Comparison of ENCODE assay signal across 27 mouse cellular contexts in genomic region chr19:29917421-29917820, GRCm38 (mm10). TPM values are rescaled to one million over a fixed set of nuclear protein-coding genes. Genes with fewer than 3 reads are reported as not detected.
DNase-seq lines count a peak whose midpoint lies in the region; ATAC-seq and TF ChIP-seq lines count a peak whose summit lies in the region.
"Had no signal": no experiment of that assay in that cellular context is flagged by ENCODE, and none has a peak within 500 bp of the region (broad histone marks: within the 10 kb centered on the region; RNA-seq: fewer than 3 reads in every experiment).

No protein-coding gene starts in this region.

- no peaks in the 10 kb centered on the region for H3K79me3 ChIP-seq in C2C12 (ENCODE audit: low read depth)

- no peaks in the 10 kb centered on the region for H3K9me3 ChIP-seq in forebrain, postnatal 0 days (ENCODE audit: low read length)
- H3K9me3 ChIP-seq: G1E; heart, embryonic 15.5 days; limb, embryonic 13.5 days; lung, embryonic 15.5 days; midbrain, embryonic 12.5 days; stomach, embryonic 15.5 days had no signal

- H3K36me3 ChIP-seq in C2C12 (ENCODE audit: control insufficient read depth, insufficient read depth), result no peaks in the 10 kb centered on the region
- no peaks in the 10 kb centered on the region for H3K36me3 ChIP-seq in forebrain, postnatal 0 days (ENCODE audit: insufficient read depth)
- H3K36me3 ChIP-seq: G1E; heart, embryonic 15.5 days; kidney, embryonic 15.5 days; limb, embryonic 13.5 days; lung, embryonic 15.5 days; midbrain, embryonic 12.5 days; stomach, embryonic 15.5 days had no signal

- no peaks in the 10 kb centered on the region for H3K4me1 ChIP-seq in forebrain, postnatal 0 days (ENCODE audit: insufficient read depth)
- H3K4me1 ChIP-seq: heart, embryonic 15.5 days; kidney, embryonic 15.5 days; limb, embryonic 13.5 days; lung, embryonic 15.5 days; megakaryocyte, embryonic 14.5 days; midbrain, embryonic 12.5 days; stomach, embryonic 15.5 days had no signal

- H3K4me2 ChIP-seq in forebrain, postnatal 0 days (ENCODE audit: low read depth), result no peak overlapping the region
- H3K4me2 ChIP-seq: heart, embryonic 15.5 days; kidney, embryonic 15.5 days; limb, embryonic 13.5 days; liver, embryonic 11.5 days; lung, embryonic 15.5 days; midbrain, embryonic 12.5 days; stomach, embryonic 15.5 days had no signal

- intact Hi-C loops in left cerebral cortex, postnatal 14 days (cut with DNase I), result no loop called here
- intact Hi-C loops in gastrocnemius, postnatal 14 days (cut with DNase I; ENCODE audit: low total_unique reads), result no loop called here

- H3ac ChIP-seq in C2C12 (ENCODE audit: control insufficient read depth, insufficient read length, low read depth), result no peak overlapping the region

- no peak overlapping the region for H3K27ac ChIP-seq in forebrain, postnatal 0 days (ENCODE audit: low read depth, low read length)
- H3K27ac ChIP-seq: heart, embryonic 15.5 days; kidney, embryonic 15.5 days; limb, embryonic 13.5 days; lung, embryonic 15.5 days; midbrain, embryonic 12.5 days; stomach, embryonic 15.5 days had no signal

- no peak for DNase-seq in frontal cortex, postnatal 25 days (ENCODE audit: low spot score in 2 of 2)
- peak; percentile 16 for DNase-seq in left cerebral cortex, adult 11 months (ENCODE audit: low spot score)
- no peak for DNase-seq in left cerebral cortex, postnatal 14 days (ENCODE audit: low spot score in 2 of 2)
- peak; percentile 77 for DNase-seq in brain, adult 2 months (ENCODE audit: low read depth, low spot score)
- DNase-seq in gastrocnemius, postnatal 14 days, result no peak
- no peak for DNase-seq in forebrain, postnatal 0 days
- DNase-seq: adrenal gland, postnatal 36 days; B cell, adult 2 months; cerebellum, adult 8-10 months; cerebellum, postnatal 36 days; kidney, adult 18-20 months; kidney, postnatal 36 days; lung, postnatal 36 days; right cerebral cortex, postnatal 14 days had no signal

- no peaks in the 10 kb centered on the region for H3K27me3 ChIP-seq in C2C12 (ENCODE audit: control insufficient read depth, insufficient read depth, insufficient read length)
- no peaks in the 10 kb centered on the region for H3K27me3 ChIP-seq in forebrain, postnatal 0 days (ENCODE audit: insufficient read depth, low read length)
- H3K27me3 ChIP-seq: heart, embryonic 15.5 days; kidney, embryonic 15.5 days; limb, embryonic 13.5 days; lung, embryonic 15.5 days; midbrain, embryonic 12.5 days; stomach, embryonic 15.5 days had no signal

- 88% methylated on average over 5 of the region's 5 CpGs for WGBS in forebrain, postnatal 0 days

- no peak overlapping the region for H3K9ac ChIP-seq in forebrain, postnatal 0 days
- H3K9ac ChIP-seq: heart, embryonic 15.5 days; kidney, embryonic 15.5 days; limb, embryonic 13.5 days; lung, embryonic 15.5 days; midbrain, embryonic 12.5 days; stomach, embryonic 15.5 days had no signal

- H3K4me3 ChIP-seq in C2C12 (ENCODE audit: insufficient read depth, poor library complexity, severe bottlenecking), result no peak overlapping the region
- H3K4me3 ChIP-seq in forebrain, postnatal 0 days (ENCODE audit: low read depth, low read length), result no peak overlapping the region
- H3K4me3 ChIP-seq: heart, embryonic 15.5 days; kidney, embryonic 15.5 days; limb, embryonic 13.5 days; lung, embryonic 15.5 days; megakaryocyte, embryonic 14.5 days; midbrain, embryonic 12.5 days; stomach, embryonic 15.5 days had no signal

- no peak for TF ChIP-seq CTCF in C2C12 (IDR thresholded peaks at IDR 0.05; ENCODE audit: control insufficient read depth, insufficient read depth, insufficient read length)
- no peak for TF ChIP-seq CTCF in forebrain, postnatal 0 days (IDR thresholded peaks at IDR 0.05; ENCODE audit: low read depth)

- no peaks in the 10 kb centered on the region for H3K79me2 ChIP-seq in C2C12 (ENCODE audit: control insufficient read depth, insufficient read depth)

- ATAC-seq in frontal cortex, adult (ENCODE audit: low TSS enrichment), result peak; percentile 57; the same call in 1 of the 2 replicates
- ATAC-seq in forebrain, postnatal 0 days, result no peak
- ATAC-seq: forebrain, embryonic 14.5 days; hindbrain, embryonic 16.5 days had no signal

TF ChIP-seq in C2C12, 6 proteins besides CTCF, POLR2A, EP300 and RAD21:
- TF ChIP-seq FOSL1 (IDR thresholded peaks at IDR 0.05; ENCODE audit: insufficient read depth, low read length, poor library complexity, severe bottlenecking) (peak; percentile 89), MAX (IDR thresholded peaks at IDR 0.05) (peak; percentile 72), CEBPB (IDR thresholded peaks at IDR 0.05; ENCODE audit: low read depth) (no peak), MYOG (IDR thresholded peaks at IDR 0.05; ENCODE audit: control insufficient read depth, extremely low read depth, insufficient read length) (no peak), USF1 (IDR thresholded peaks at IDR 0.05; ENCODE audit: low read depth) (peak; percentile 74), MYOD1 (IDR thresholded peaks at IDR 0.05; ENCODE audit: control insufficient read depth, insufficient read length, low read depth) (peak; percentile 97)

RNA-seq across cellular contexts. Expression of gene Il33, which starts 7.5 kb away (rescaled TPM):
- total RNA-seq in left cerebral cortex, postnatal 14 days (2021), result 10 to 100 TPM; 10.7 to 12.0 TPM
- 1.2 TPM for polyA plus RNA-seq in C2C12 (2012; fragmentation: generic; extraction: Trizol)
- total RNA-seq in gastrocnemius, postnatal 14 days (2021), result 1 to 10 TPM; 5.1 to 6.9 TPM
- 1.2 TPM in 2 replicates for total RNA-seq in forebrain, postnatal 0 days (2014; rRNA removed)
- 0.86 and 1.6 TPM in 2 replicates for polyA plus RNA-seq in forebrain, postnatal 0 days (2015; fragmentation: Nextera tagmentation; extraction: Ambion mirVana)

Comparison
In these comparisons a context has a peak if more than half of its experiments do, and no peak if none do; other contexts are left out.
1. DNase-seq: peak in left cerebral cortex, adult 11 months (single experiment) and brain, adult 2 months (single experiment); none in frontal cortex, postnatal 25 days (0 of 2), left cerebral cortex, postnatal 14 days (0 of 2), gastrocnemius, postnatal 14 days (single experiment) and forebrain, postnatal 0 days (single experiment).